Mouse (Mus musculus) spleen, adult 2 months (tissue): ENCODE results near the gene Mvb12a. TPM values are rescaled to one million over a fixed set of nuclear protein-coding genes. Genes with fewer than 3 reads are reported as not detected.
A peak's percentile ranks its signal among the peaks of the same experiment; 100 is the strongest.

Experiments used
- DNase-seq, 2 experiments: peaks; one replicate each; pipeline versions ENCODE4 v3.0.0 to v3.0.0-alpha.2; 2012 to 2021; ENCODE audit warnings: low spot score in 2 of 2, low read depth in 1 of 2
- H3K27ac ChIP-seq: fragments of 200-500 bp; 2 replicates; pipeline ENCODE4 v1.5.1; 2012; ENCODE audit warnings: low read length, inconsistent platforms; ENCODE audit not compliant: insufficient read depth
- H3K27me3 ChIP-seq: fragments of 200-500 bp; 2 replicates; pipeline ENCODE4 v1.6.1; 2012; ENCODE audit warnings: mild to moderate bottlenecking, moderate library complexity, low read length, inconsistent platforms; ENCODE audit not compliant: control insufficient read depth, insufficient read depth
- H3K36me3 ChIP-seq: fragments of 200-500 bp; 2 replicates; pipeline ENCODE4 v1.6.1; 2012; ENCODE audit warnings: mild to moderate bottlenecking, low read length, inconsistent platforms; ENCODE audit not compliant: control insufficient read depth, insufficient read depth
- H3K4me1 ChIP-seq: fragments of 200-500 bp; 2 replicates; pipeline ENCODE4 v1.6.1; 2011; ENCODE audit warnings: inconsistent platforms; ENCODE audit not compliant: control insufficient read depth, insufficient read depth, insufficient read length
- H3K4me3 ChIP-seq: fragments of 200-500 bp; 2 replicates; pipeline ENCODE4 v1.5.1; 2011; ENCODE audit warnings: mild to moderate bottlenecking, inconsistent platforms; ENCODE audit not compliant: insufficient read depth, insufficient read length; ENCODE audit errors: extremely low read depth
- CTCF ChIP-seq: fragments of 200-500 bp; IDR thresholded peaks from 2 replicates; pipeline ENCODE4 v1.5.1; 2011; ENCODE audit warnings: mild to moderate bottlenecking, inconsistent platforms; ENCODE audit not compliant: insufficient read depth, insufficient read length, insufficient replicate concordance; ENCODE audit errors: extremely low read depth
- POLR2A ChIP-seq: fragments of 200-500 bp; IDR thresholded peaks from 2 replicates; pipeline ENCODE4 v1.6.1; 2011; ENCODE audit warnings: low read depth, low read length, inconsistent platforms
- WGBS: fragments of 180-500 bp; shearing (Covaris S2); methylation state at CpG from one replicate; pipeline ENCODE4 v1.1.7; 2018; 5-methylcytosine and 5-hydroxymethylcytosine counted together
- polyA plus RNA-seq: library from polyadenylated mRNA; depleted of rRNA; stranded (reverse); fragments of >200 nt; gene quantifications from 2 replicates; pipeline ENCODE4 v1.2.3, GENCODE M21; 2012

Mvb12a gene
- polyA plus RNA-seq, 1 experiment, result 89.9 TPM

- Histone ChIP-seq H3K4me3 (peak within 1 kb of the TSS; percentile 95), H3K27ac (peak within 1 kb of the TSS; percentile 99), H3K27me3 (no peaks in the 10 kb centered on the region), H3K4me1 (peaks cover 20% of the 10 kb centered on the region; the same call in 1 of the 2 replicates), H3K36me3 (no peaks in the 10 kb centered on the region)
- peak; percentile 65 for TF ChIP-seq POLR2A
- TF ChIP-seq CTCF, result no peak
- under 1% methylated on average over 71 of the region's 71 CpGs for WGBS
- peak; percentile 76 to 96 for DNase-seq
Observed at GRCm38 (mm10) chr8:71591471-71592373, 49.0 kb downstream of the Mvb12a start, which contains the start of gene Pgls. TSS of gene Pgls (plus strand) at chr8:71592176.

- 2% methylated on average over 60 of the region's 60 CpGs for WGBS
- peak; percentile 31 to 75 for DNase-seq
- H3K36me3 ChIP-seq, result no peaks in the 10 kb centered on the region
- H3K4me1 ChIP-seq, result peaks cover 24% of the 10 kb centered on the region; the same call in 1 of the 2 replicates
- peak overlapping the region; percentile 99 for H3K27ac ChIP-seq
- H3K4me3 ChIP-seq, result peak overlapping the region; percentile 95
- TF ChIP-seq CTCF (no peak), POLR2A (no peak; the same call in 1 of the 2 replicates)
- no peaks in the 10 kb centered on the region for H3K27me3 ChIP-seq
Observed at GRCm38 (mm10) chr8:71592374-71593170, 49.9 kb downstream of the Mvb12a start.

- Histone ChIP-seq H3K36me3 (no peaks in the 10 kb centered on the region), H3K4me1 (peaks cover 24% of the 10 kb centered on the region; the same call in 1 of the 2 replicates), H3K27ac (no peak overlapping the region; the same call in 1 of the 2 replicates), H3K27me3 (no peaks in the 10 kb centered on the region), H3K4me3 (no peak overlapping the region)
- no peak for DNase-seq
- WGBS, result 87% methylated on average over 8 of the region's 8 CpGs
- no peak for TF ChIP-seq CTCF
- no peak for TF ChIP-seq POLR2A
Observed at GRCm38 (mm10) chr8:71593556-71594323, 51.0 kb downstream of the Mvb12a start.

GRCm38 (mm10) chr8:71594324-71594722 lies 51.6 kb downstream of the Mvb12a start:
- Histone ChIP-seq H3K4me1 (peaks cover 27% of the 10 kb centered on the region; the same call in 1 of the 2 replicates), H3K27me3 (no peaks in the 10 kb centered on the region), H3K4me3 (no peak overlapping the region), H3K27ac (no peak overlapping the region), H3K36me3 (no peaks in the 10 kb centered on the region)
- TF ChIP-seq CTCF, result no peak
- no peak for TF ChIP-seq POLR2A
- no peak for DNase-seq
- WGBS, result 91% methylated on average over 4 of the region's 4 CpGs

- H3K4me1 ChIP-seq, result peaks cover 27% of the 10 kb centered on the region; the same call in 1 of the 2 replicates
- H3K36me3 ChIP-seq, result no peaks in the 10 kb centered on the region
- peak; percentile 68 to 88 for DNase-seq
- H3K4me3 ChIP-seq, result no peak overlapping the region
- TF ChIP-seq CTCF, result peak; percentile 99
- no peak for TF ChIP-seq POLR2A
- peak overlapping the region; percentile 84 for H3K27ac ChIP-seq
- WGBS, result 15% methylated on average over 27 of the region's 27 CpGs
- no peaks in the 10 kb centered on the region for H3K27me3 ChIP-seq
Observed at GRCm38 (mm10) chr8:71595862-71596261, 53.1 kb downstream of the Mvb12a start.

- Histone ChIP-seq H3K4me1 (peaks cover 24% of the 10 kb centered on the region; the same call in 1 of the 2 replicates), H3K36me3 (no peaks in the 10 kb centered on the region), H3K27ac (peak overlapping the region; percentile 84), H3K27me3 (no peaks in the 10 kb centered on the region), H3K4me3 (peak overlapping the region; percentile 9; the same call in 1 of the 2 replicates)
- no peak for DNase-seq
- WGBS, result 56% methylated on average over 6 of the region's 6 CpGs
- TF ChIP-seq POLR2A (no peak), CTCF (no peak)
Observed at GRCm38 (mm10) chr8:71596384-71596783, 53.7 kb downstream of the Mvb12a start.
